Mouse (Mus musculus) lung, embryonic 15.5 days (tissue): ENCODE data around the gene Tsc2. TPM values are rescaled to one million over a fixed set of nuclear protein-coding genes. Genes with fewer than 3 reads are reported as not detected.

Experiments used
- ATAC-seq: fragments of 200-750 bp; cut with Nextera tagmentation; 2 replicates; pipeline ENCODE4 v1.8.0; 2017; ENCODE audit warnings: moderate number of reproducible peaks, borderline replicate concordance; ENCODE audit not compliant: low FRiP score, low TSS enrichment; ENCODE audit errors: extremely low read depth
- H3K27ac ChIP-seq: fragments of 300-500 bp; sonication (generic); 2 replicates; pipeline ENCODE4 v1.5.1; 2015; ENCODE audit warnings: moderate library complexity, mild to moderate bottlenecking, inconsistent platforms
- H3K27me3 ChIP-seq: fragments of 300-500 bp; sonication (generic); 2 replicates; pipeline ENCODE4 v1.6.1; 2015; ENCODE audit warnings: inconsistent platforms
- H3K36me3 ChIP-seq: fragments of 300-500 bp; sonication (generic); 2 replicates; pipeline ENCODE4 v1.6.1; 2015; ENCODE audit warnings: inconsistent platforms
- H3K4me1 ChIP-seq: fragments of 300-500 bp; sonication (generic); 2 replicates; pipeline ENCODE4 v1.6.1; 2015; ENCODE audit warnings: inconsistent platforms
- H3K4me2 ChIP-seq: fragments of 300-500 bp; sonication (generic); 2 replicates; pipeline ENCODE4 v1.6.1; 2015; ENCODE audit warnings: inconsistent platforms, mild to moderate bottlenecking, moderate library complexity
- H3K4me3 ChIP-seq: fragments of 300-500 bp; sonication (generic); 2 replicates; pipeline ENCODE4 v1.5.1; 2015; ENCODE audit warnings: mild to moderate bottlenecking, inconsistent platforms
- H3K9ac ChIP-seq: fragments of 300-500 bp; sonication (generic); 2 replicates; pipeline ENCODE4 v1.6.1; 2015; ENCODE audit warnings: inconsistent platforms
- H3K9me3 ChIP-seq: fragments of 300-500 bp; sonication (generic); 2 replicates; pipeline ENCODE4 v1.6.1; 2016; ENCODE audit warnings: inconsistent platforms
- WGBS: fragments of 180-500 bp; shearing (Covaris S2); methylation state at CpG from one replicate; pipeline ENCODE4 v1.1.7; 2015; 5-methylcytosine and 5-hydroxymethylcytosine counted together
- polyA plus RNA-seq: library from polyadenylated mRNA; unstranded; fragments of >200 nt; fragmentation: Nextera tagmentation; extraction: Ambion mirVana; gene quantifications from 2 replicates; pipeline ENCODE4 v1.2.1, GENCODE M21; 2015

The Tsc2 gene
- polyA plus RNA-seq, 1 experiment from 2014 or later: 53.5 TPM

- Histone ChIP-seq H3K27ac (no peak overlapping the region), H3K4me1 (peaks cover 35% of the 10 kb centered on the region), H3K4me2 (no peak overlapping the region), H3K9me3 (no peaks in the 10 kb centered on the region), H3K9ac (no peak overlapping the region), H3K36me3 (peaks cover 7% of the 10 kb centered on the region; the same call in 1 of the 2 replicates), H3K4me3 (no peak overlapping the region), H3K27me3 (no peaks in the 10 kb centered on the region)
- ATAC-seq: no peak
- WGBS: 84% methylated on average over 2 of the region's 2 CpGs
Measured at GRCm38 (mm10) chr17:24561592-24561991, 70.8 kb downstream of the Tsc2 start.

DNA sequence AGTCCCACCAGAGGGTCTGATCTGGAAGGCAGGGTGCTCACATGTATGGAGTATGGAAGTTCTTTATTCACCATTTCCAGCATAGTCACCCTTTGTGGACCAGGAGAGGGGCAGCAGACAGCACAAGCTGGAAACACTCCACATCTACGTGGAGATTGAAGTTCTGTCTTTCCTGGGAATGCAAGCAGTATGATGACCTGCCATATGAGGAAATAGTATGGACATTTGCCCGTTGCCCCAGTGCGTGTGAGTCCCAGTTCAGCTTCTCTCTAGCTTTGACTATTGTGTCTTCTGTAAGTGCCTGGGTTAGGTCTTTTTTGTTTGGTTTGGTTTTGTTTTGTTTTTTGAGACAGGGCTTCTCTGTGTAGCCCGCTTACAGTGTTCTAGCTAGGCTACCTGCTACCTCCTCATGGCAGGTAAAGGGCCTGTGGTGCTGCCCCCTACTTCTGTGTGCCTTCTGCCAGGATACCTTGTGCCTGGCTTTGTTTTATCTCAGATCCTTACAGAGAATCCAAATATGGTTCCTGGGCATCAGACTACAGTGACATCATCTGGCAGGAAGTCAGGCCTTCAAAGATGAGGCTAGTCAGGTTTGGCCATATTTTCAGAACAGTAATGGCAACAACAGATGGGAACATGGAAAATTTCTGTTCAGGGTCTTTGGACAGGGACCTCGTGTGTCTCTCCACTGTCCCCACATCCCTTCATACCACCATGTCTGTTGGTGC, 72.0 kb downstream of the Tsc2 start:
- WGBS: 85% methylated on average over 5 of the region's 5 CpGs
- Histone ChIP-seq H3K9me3 (no peaks in the 10 kb centered on the region), H3K27ac (no peak overlapping the region), H3K4me2 (no peak overlapping the region), H3K27me3 (no peaks in the 10 kb centered on the region), H3K36me3 (peaks cover 7% of the 10 kb centered on the region; the same call in 1 of the 2 replicates), H3K4me3 (no peak overlapping the region), H3K4me1 (peaks cover 35% of the 10 kb centered on the region), H3K9ac (no peak overlapping the region)
- ATAC-seq: no peak

DNA sequence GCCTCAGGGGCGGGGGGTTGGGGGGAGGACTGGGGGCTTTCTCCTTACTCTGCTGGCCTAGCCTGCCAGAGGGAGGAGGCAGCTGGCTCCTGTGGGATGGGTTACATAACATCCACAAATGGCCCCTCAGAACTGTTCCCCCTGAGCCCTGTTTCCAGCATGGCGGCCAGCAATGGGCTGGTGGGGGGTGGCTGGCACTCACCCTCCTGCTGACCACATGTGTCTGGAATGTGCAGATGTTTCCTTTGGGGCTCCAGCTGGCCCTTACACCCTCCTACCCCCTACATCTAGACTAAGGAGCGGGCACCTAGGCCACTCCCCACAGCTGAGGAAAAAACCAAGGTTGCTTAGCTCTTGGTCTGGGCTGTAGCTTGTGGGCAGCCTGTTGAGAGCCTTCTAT, 73.3 kb downstream of the Tsc2 start:
- Histone ChIP-seq H3K9ac (no peak overlapping the region), H3K27ac (peak overlapping the region; percentile 95), H3K4me1 (peaks cover 35% of the 10 kb centered on the region), H3K4me3 (no peak overlapping the region), H3K9me3 (no peaks in the 10 kb centered on the region), H3K4me2 (peak overlapping the region; percentile 33), H3K27me3 (no peaks in the 10 kb centered on the region), H3K36me3 (no peaks in the 10 kb centered on the region)
- peak; percentile 71; the same call in 1 of the 2 replicates for ATAC-seq
- 50% methylated on average over 3 of the region's 3 CpGs for WGBS

DNA sequence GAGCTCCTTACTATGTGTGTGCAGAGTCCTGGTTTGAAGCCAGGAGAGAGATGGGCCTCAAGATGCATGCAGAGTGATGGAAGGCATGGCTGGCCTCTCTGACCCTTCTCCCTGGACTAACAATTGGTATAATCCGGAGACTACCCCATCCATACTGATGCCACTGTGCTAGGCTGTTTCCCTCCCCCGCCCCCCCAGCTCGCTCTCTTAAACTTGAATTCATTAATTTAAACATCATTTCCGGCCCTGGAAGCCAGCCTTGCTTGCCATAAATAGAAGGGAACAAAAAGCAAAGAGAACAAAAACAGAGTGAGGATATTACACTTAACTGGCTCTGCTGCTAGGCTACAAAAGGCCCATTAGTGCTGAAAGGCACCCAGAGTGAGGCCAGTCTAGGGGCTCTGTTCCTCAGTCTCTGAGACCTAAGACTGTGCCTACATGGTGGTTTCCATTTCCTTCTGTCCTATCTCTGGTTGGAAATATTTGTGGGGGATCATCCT, 73.8 kb downstream of the Tsc2 start:
- 39% methylated on average over 4 of the region's 4 CpGs for WGBS
- peak overlapping the region; percentile 95 for H3K27ac ChIP-seq
- peaks cover 31% of the 10 kb centered on the region for H3K4me1 ChIP-seq
- H3K27me3 ChIP-seq: no peaks in the 10 kb centered on the region
- no peaks in the 10 kb centered on the region for H3K36me3 ChIP-seq
- H3K9ac ChIP-seq: no peak overlapping the region
- peak; percentile 70; the same call in 1 of the 2 replicates for ATAC-seq
- H3K4me2 ChIP-seq: peak overlapping the region; percentile 33
- H3K4me3 ChIP-seq: no peak overlapping the region
- no peaks in the 10 kb centered on the region for H3K9me3 ChIP-seq

DNA sequence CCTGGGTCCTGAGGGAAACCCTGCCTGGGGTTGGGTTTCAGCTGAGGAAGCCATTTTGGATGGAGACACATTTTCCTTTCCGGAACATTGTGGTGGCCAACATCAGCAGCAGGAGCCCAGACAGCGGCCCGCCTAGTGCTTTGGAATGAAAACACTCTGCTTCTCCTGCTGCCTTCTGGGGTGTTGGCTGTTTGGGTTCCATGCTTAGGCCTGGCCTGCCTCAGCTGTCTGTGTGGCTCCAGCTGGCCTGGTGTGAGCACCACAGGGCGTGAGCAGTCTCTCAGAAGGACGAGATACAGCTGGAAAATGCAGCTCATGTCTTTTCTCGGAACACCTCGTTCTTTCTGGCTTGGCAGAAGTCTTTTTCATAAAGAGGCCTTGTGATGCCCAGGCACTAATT, 75.3 kb downstream of the Tsc2 start:
- H3K9me3 ChIP-seq: no peaks in the 10 kb centered on the region
- H3K27ac ChIP-seq: peak overlapping the region; percentile 95; the same call in 1 of the 2 replicates
- H3K9ac ChIP-seq: no peak overlapping the region
- ATAC-seq: no peak
- 66% methylated on average over 7 of the region's 7 CpGs for WGBS
- H3K4me1 ChIP-seq: peaks cover 29% of the 10 kb centered on the region
- H3K4me2 ChIP-seq: no peak overlapping the region
- H3K4me3 ChIP-seq: no peak overlapping the region
- H3K36me3 ChIP-seq: no peaks in the 10 kb centered on the region
- H3K27me3 ChIP-seq: no peaks in the 10 kb centered on the region

GRCm38 (mm10) chr17:24551050-24551444, 81.4 kb downstream of the Tsc2 start:
- no peaks in the 10 kb centered on the region for H3K27me3 ChIP-seq
- H3K36me3 ChIP-seq: no peaks in the 10 kb centered on the region
- peak overlapping the region; percentile 86 for H3K4me2 ChIP-seq
- H3K27ac ChIP-seq: peak overlapping the region; percentile 93
- H3K4me3 ChIP-seq: peak overlapping the region; percentile 68
- peak overlapping the region; percentile 76 for H3K9ac ChIP-seq
- peaks cover 35% of the 10 kb centered on the region for H3K4me1 ChIP-seq
- no peaks in the 10 kb centered on the region for H3K9me3 ChIP-seq
- WGBS: 47% methylated on average over 3 of the region's 3 CpGs
- no peak for ATAC-seq

- no peaks in the 10 kb centered on the region for H3K36me3 ChIP-seq
- H3K27ac ChIP-seq: peak overlapping the region; percentile 93
- peak overlapping the region; percentile 76 for H3K9ac ChIP-seq
- H3K4me3 ChIP-seq: peak overlapping the region; percentile 68
- peaks cover 37% of the 10 kb centered on the region for H3K4me1 ChIP-seq
- peak overlapping the region; percentile 86 for H3K4me2 ChIP-seq
- WGBS: under 1% methylated on average over 44 of the region's 44 CpGs
- peak; percentile 78 for ATAC-seq
- no peaks in the 10 kb centered on the region for H3K27me3 ChIP-seq
- H3K9me3 ChIP-seq: no peaks in the 10 kb centered on the region
Measured at GRCm38 (mm10) chr17:24550416-24551049, 81.9 kb downstream of the Tsc2 start.

GRCm38 (mm10) chr17:24549618-24550415, 82.6 kb downstream of the Tsc2 start, which contains the start of gene Pkd1:
Gene Pkd1, plus strand, starts transcription at chr17:24549834.
- WGBS: under 1% methylated on average over 66 of the region's 72 CpGs
- H3K36me3 ChIP-seq: no peaks in the 10 kb centered on the region
- H3K9ac ChIP-seq: peak within 1 kb of the TSS; percentile 76
- H3K4me2 ChIP-seq: peak within 1 kb of the TSS; percentile 86
- ATAC-seq: peak; percentile 96
- H3K27ac ChIP-seq: peak within 1 kb of the TSS; percentile 93
- peak within 1 kb of the TSS; percentile 68 for H3K4me3 ChIP-seq
- no peaks in the 10 kb centered on the region for H3K27me3 ChIP-seq
- H3K4me1 ChIP-seq: peaks cover 37% of the 10 kb centered on the region
- H3K9me3 ChIP-seq: no peaks in the 10 kb centered on the region

DNA sequence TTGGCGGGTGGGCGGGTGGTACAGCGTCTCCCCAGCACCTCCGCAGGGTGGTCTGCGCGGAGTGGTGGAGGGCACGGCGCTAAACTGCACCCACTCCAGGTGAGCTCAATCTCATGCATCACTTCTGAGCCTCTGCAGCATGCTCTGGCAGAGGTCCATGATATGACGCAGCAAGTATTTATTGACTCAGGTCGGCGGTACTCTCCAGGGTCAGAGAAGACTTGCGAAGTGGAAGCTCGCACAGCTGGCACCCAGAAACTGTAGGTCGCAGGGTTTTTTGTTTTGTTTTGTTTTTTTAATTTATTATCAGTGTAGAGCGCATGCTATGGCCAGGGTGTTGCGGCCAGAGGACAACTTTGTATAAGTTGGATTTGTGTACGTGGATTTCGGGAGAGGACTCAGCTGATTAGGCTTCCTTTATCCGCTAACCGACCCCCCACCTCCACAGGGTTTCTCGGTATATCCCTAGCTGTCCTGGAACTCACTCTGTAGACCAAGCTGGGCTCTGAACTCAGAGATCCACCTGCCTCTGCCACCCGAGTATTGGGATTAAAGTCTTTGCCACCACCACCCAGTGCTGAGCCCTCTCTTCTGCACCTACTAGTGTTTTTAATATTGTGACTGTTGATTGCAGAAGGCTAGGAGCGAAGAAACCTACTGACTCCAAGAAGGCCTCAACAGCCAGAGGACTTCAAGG, 83.4 kb downstream of the Tsc2 start:
- H3K4me3 ChIP-seq: peak overlapping the region; percentile 68
- H3K27me3 ChIP-seq: no peaks in the 10 kb centered on the region
- H3K9me3 ChIP-seq: no peaks in the 10 kb centered on the region
- no peak; the same call in 1 of the 2 replicates for ATAC-seq
- peaks cover 37% of the 10 kb centered on the region for H3K4me1 ChIP-seq
- no peaks in the 10 kb centered on the region for H3K36me3 ChIP-seq
- WGBS: under 1% methylated on average over 23 of the region's 23 CpGs
- peak overlapping the region; percentile 72 for H3K27ac ChIP-seq
- peak overlapping the region; percentile 86 for H3K4me2 ChIP-seq
- H3K9ac ChIP-seq: peak overlapping the region; percentile 36

DNA sequence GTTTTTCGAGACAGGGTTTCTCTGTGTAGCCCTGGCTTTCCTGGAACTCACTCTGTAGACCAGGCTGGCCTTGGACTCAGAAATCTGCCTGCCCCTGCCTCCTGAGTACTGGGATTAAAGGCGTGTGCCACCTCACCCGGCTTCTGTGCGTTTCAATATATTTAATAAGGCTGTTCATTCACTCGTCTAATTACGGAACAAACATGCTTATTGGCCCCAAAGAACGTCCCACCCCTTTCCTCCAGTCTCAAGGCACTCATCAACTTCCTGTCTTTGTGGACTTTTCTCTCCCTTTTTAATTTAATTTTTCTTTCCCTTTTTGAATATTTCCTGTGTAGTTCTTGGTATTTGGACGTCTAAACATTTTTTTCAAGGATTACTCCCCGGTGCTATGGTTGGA, 84.0 kb downstream of the Tsc2 start:
- Histone ChIP-seq H3K4me1 (peaks cover 37% of the 10 kb centered on the region), H3K27me3 (no peaks in the 10 kb centered on the region), H3K27ac (peak overlapping the region; percentile 72), H3K9me3 (no peaks in the 10 kb centered on the region), H3K36me3 (no peaks in the 10 kb centered on the region), H3K4me2 (peak overlapping the region; percentile 86), H3K4me3 (peak overlapping the region; percentile 68), H3K9ac (0 out of 2 replicates have a peak overlapping the region, but pooled peaks have one; percentile 4)
- 20% methylated on average over 9 of the region's 9 CpGs for WGBS
- no peak for ATAC-seq

GRCm38 (mm10) chr17:24546234-24546633, 86.2 kb downstream of the Tsc2 start:
- WGBS: 67% methylated on average over 3 of the region's 3 CpGs
- H3K27me3 ChIP-seq: no peaks in the 10 kb centered on the region
- H3K4me1 ChIP-seq: peaks cover 27% of the 10 kb centered on the region

More at GRCm38 (mm10) chr17:24546234-24546633, 86.2 kb downstream of the Tsc2 start:
- H3K4me2 ChIP-seq: no peak overlapping the region
- no peaks in the 10 kb centered on the region for H3K9me3 ChIP-seq
- no peaks in the 10 kb centered on the region for H3K36me3 ChIP-seq
- H3K9ac ChIP-seq: no peak overlapping the region
- H3K4me3 ChIP-seq: no peak overlapping the region
- no peak for ATAC-seq
- no peak overlapping the region for H3K27ac ChIP-seq
